Mouse (Mus musculus) bone marrow, adult 2 months (tissue): ENCODE data around the gene Vpreb2.

ENCODE experiments used
- CTCF ChIP-seq: fragments of 200-500 bp; IDR thresholded peaks from 2 replicates; pipeline ENCODE4 v1.5.1; 2011; ENCODE audit warnings: low read length, control low read depth; ENCODE audit not compliant: control insufficient read depth, insufficient read depth
- POLR2A ChIP-seq: fragments of 200-500 bp; IDR thresholded peaks from 2 replicates; pipeline ENCODE4 v1.6.1; 2011; ENCODE audit warnings: low read depth, mild to moderate bottlenecking, control low read depth, low read length, borderline replicate concordance; ENCODE audit not compliant: control insufficient read depth

DNA sequence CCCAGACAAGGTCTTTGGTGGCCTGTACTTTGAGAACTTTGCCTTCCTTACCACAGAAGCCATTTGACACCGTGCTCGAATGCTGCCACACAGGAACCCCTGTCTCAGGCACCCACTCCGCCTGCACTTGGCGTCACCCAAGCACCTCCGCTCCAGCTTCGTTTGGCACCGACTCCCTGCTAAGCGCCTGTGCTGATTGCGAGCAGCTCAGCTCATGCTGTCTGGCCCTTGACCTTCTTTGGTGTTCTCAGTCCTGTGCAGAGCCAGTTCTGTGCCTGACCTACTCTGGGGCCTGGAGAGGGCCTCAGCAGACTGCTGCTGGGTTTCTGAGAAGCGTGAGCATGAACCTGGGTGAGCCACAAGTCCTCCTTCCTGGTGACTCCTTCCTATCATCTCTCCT lies 43.5 kb upstream of the Vpreb2 start:
- no peak for TF ChIP-seq CTCF
- TF ChIP-seq POLR2A = no peak
